Mouse (Mus musculus): ENCODE measurements at regions not wholly inside any gene's neighbourhood (a gene's known extent, or its start where the extent isn't known, plus 50 kb on each side); places are given as distances from the start of the nearest gene placed in this dataset.

- no peak for TF ChIP-seq CTCF (conservative IDR thresholded peaks at IDR 0.05 in 1 of 2, IDR thresholded peaks at IDR 0.05 in 1 of 2; ENCODE audit: low read depth in 2 of 2, low read length in 2 of 2)
- no peak for TF ChIP-seq HCFC1 (IDR thresholded peaks at IDR 0.05; ENCODE audit: low read depth, low read length)
- no peak for TF ChIP-seq POLR2A (IDR thresholded peaks at IDR 0.05; ENCODE audit: low read depth, low read length)
- TF ChIP-seq EP300 (IDR thresholded peaks at IDR 0.05; ENCODE audit: low read length) = no peak
- no peak for TF ChIP-seq MYC (IDR thresholded peaks at IDR 0.05; ENCODE audit: low read depth, low read length)
- TF ChIP-seq USF1 (IDR thresholded peaks at IDR 0.05; ENCODE audit: low read depth, low read length) = no peak
- no peak for TF ChIP-seq TBP (conservative IDR thresholded peaks at IDR 0.05; ENCODE audit: low read depth, low read length)
- no peak for TF ChIP-seq RCOR1 (conservative IDR thresholded peaks at IDR 0.05; ENCODE audit: low read depth, low read length)
Measured at GRCm38 (mm10) chr15:5528619-5529018, 284.6 kb upstream of the Ptger4 start.
